Mouse (Mus musculus) liver, embryonic 15.5 days (tissue): ENCODE results near the gene Stx1b. TPM values are rescaled to one million over a fixed set of nuclear protein-coding genes. Genes with fewer than 3 reads are reported as not detected.

Experiments used
- ATAC-seq: fragments of 200-750 bp; cut with Nextera tagmentation; 2 replicates; pipeline ENCODE4 v1.8.0; 2017; ENCODE audit warnings: moderate number of reproducible peaks, mild to moderate bottlenecking, moderate library complexity; ENCODE audit not compliant: insufficient read depth
- H3K27ac ChIP-seq: fragments of 300-500 bp; sonication (generic); replicated peaks from 2 replicates; pipeline ENCODE4 v1.5.1; 2015; ENCODE audit warnings: mild to moderate bottlenecking, inconsistent platforms
- H3K27me3 ChIP-seq: fragments of 300-500 bp; sonication (generic); 2 replicates; pipeline ENCODE4 v1.6.1; 2015; ENCODE audit warnings: mild to moderate bottlenecking, inconsistent platforms
- H3K36me3 ChIP-seq: fragments of 300-500 bp; sonication (generic); replicated peaks from 2 replicates; pipeline ENCODE4 v1.6.1; 2015; ENCODE audit warnings: moderate library complexity, mild to moderate bottlenecking, inconsistent platforms
- H3K4me1 ChIP-seq: fragments of 300-500 bp; sonication (generic); replicated peaks from 2 replicates; pipeline ENCODE4 v1.6.1; 2015; ENCODE audit warnings: inconsistent platforms
- H3K4me2 ChIP-seq: fragments of 300-500 bp; sonication (generic); 2 replicates; pipeline ENCODE4 v1.6.1; 2015; ENCODE audit warnings: moderate library complexity, mild to moderate bottlenecking, inconsistent platforms
- H3K4me3 ChIP-seq: fragments of 300-500 bp; sonication (generic); replicated peaks from 2 replicates; pipeline ENCODE4 v1.5.1; 2015; ENCODE audit warnings: mild to moderate bottlenecking, inconsistent platforms
- H3K9ac ChIP-seq: fragments of 300-500 bp; sonication (generic); 2 replicates; pipeline ENCODE4 v1.6.1; 2015; ENCODE audit warnings: moderate library complexity, mild to moderate bottlenecking, inconsistent platforms
- H3K9me3 ChIP-seq: fragments of 300-500 bp; sonication (generic); replicated peaks from 2 replicates; pipeline ENCODE4 v1.6.1; 2016; ENCODE audit warnings: inconsistent platforms
- WGBS: fragments of 180-500 bp; shearing (Covaris S2); methylation state at CpG from one replicate; pipeline ENCODE4 v1.1.7; 2015; ENCODE audit warnings: mixed read lengths; ENCODE audit not compliant: insufficient replicate concordance; 5-methylcytosine and 5-hydroxymethylcytosine counted together
- polyA plus RNA-seq: library from polyadenylated mRNA; unstranded; fragments of >200 nt; fragmentation: Nextera tagmentation; extraction: Ambion mirVana; gene quantifications from 2 replicates; pipeline ENCODE4 v1.2.1, GENCODE M21; 2015

The Stx1b gene
- polyA plus RNA-seq, 1 experiment from 2014 or later = 0.43 TPM

DNA sequence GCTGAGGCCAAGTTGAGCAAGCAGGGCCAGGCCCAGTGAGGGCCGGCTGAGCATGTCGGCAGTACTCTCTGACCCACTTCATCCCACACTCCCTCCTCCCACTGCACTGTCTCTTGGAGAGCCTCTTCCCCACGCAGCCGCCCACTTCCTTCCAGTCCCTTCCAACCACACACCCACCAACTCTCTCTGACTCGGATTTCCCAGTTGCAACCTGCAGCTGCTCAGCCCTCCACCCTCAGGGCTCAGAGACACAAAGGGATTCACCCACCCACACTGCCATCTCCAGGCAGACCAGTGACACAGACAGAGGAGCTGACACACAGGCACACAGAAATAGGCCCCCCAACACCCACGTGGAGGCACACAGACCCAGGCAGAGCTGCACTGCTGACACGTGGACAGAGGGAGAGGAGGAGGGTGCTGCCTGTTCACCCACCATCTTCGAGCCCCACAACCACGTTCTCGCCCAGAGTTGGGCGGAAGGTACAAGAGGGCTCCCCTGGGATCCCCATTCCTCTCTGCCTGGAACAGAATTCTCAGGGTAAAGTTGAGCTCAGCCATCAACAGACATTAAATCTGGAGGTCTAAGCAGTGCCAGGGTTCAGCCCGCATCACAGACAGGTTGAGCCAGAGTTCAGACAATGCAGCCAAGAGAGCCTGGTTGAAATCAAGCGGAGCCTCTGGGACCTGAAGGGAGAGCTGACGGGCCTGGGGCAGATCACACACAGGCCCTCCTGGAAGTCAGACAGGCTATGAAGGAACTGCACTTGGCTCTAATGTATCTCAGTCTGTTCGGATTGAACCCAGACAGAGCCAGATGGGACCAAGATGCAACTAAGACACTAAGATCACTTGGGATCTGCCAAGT is 8.2 kb downstream of the Stx1b start:
- H3K9me3 ChIP-seq = no peaks in the 10 kb centered on the region
- no peak overlapping the region for H3K4me2 ChIP-seq
- no peak overlapping the region for H3K27ac ChIP-seq
- peak; percentile 43; the same call in 1 of the 2 replicates for ATAC-seq
- peaks cover 20% of the 10 kb centered on the region for H3K4me1 ChIP-seq
- 44% methylated on average over 15 of the region's 15 CpGs for whole genome bisulfite sequencing
- H3K36me3 ChIP-seq = no peaks in the 10 kb centered on the region
- no peak overlapping the region for H3K4me3 ChIP-seq
- H3K27me3 ChIP-seq = no peaks in the 10 kb centered on the region
- H3K9ac ChIP-seq = no peak overlapping the region

DNA sequence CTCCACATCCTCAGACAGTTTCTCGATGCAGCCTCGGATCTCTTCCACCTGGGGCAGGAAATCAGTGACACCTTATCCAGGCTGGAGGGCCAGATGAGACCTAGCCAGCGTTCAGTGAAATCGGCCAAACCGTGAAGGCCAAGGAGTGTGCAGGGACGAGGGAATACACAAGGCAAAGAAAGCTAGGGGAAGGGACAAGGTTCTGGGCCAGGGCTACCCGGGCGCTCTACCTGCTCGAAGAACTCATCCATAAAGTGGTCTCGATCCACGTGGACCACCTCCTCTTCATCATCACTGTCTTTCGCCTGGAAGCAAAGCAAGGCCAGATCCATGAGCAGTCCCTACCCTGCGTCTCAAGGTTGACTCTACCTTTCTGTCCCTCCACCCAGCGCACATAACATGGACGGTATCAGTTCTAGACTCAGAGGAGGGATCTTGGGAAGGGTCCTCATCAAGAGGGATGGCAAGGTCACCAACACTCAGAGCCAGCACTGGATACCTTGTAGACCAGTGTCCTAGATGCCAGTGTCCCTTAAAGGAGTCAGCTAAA is 9.2 kb downstream of the Stx1b start:
- Histone ChIP-seq H3K4me3 (no peak overlapping the region), H3K27ac (peak overlapping the region; percentile 71), H3K9me3 (no peaks in the 10 kb centered on the region), H3K9ac (no peak overlapping the region), H3K4me1 (peaks cover 25% of the 10 kb centered on the region), H3K27me3 (no peaks in the 10 kb centered on the region), H3K36me3 (no peaks in the 10 kb centered on the region), H3K4me2 (peak overlapping the region; percentile 16; the same call in 1 of the 2 replicates)
- 75% methylated on average over 15 of the region's 15 CpGs for WGBS
- no peak for ATAC-seq

DNA sequence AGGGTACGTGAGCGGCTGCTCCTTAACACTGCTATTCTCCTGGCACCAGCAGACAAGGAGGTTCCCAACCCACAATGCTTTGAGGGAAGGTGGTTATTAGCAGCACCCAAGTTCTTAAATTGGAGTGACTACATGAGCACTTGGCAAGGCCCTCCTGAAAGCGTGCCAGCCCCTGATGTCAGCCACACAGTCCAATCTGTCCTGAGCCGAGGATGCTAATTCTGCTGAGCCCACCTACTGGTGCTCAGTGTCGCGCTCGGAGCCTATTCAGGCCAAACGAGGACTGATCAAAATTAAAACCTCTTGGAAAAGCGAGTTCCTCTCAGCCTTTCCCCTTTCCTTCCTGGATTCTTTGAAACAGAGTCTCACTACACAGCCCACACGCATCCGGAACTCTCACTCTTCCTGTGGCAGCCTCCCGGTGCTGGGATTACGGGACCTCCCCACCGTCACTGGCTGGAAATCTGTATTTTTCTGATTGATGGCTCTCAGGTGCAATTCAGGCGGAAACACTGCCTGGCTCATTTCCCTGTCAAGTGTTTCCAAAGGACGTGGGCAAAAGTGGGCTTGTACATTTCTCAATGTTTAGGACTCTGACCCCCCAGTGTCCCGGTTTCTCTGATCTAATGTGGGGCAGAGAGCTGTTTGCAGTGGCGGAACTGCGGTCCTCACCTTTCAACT is 10.0 kb downstream of the Stx1b start:
- no peaks in the 10 kb centered on the region for H3K36me3 ChIP-seq
- H3K27ac ChIP-seq = peak overlapping the region; percentile 71
- H3K9me3 ChIP-seq = no peaks in the 10 kb centered on the region
- H3K27me3 ChIP-seq = no peaks in the 10 kb centered on the region
- H3K4me3 ChIP-seq = no peak overlapping the region
- H3K4me2 ChIP-seq = peak overlapping the region; percentile 16; the same call in 1 of the 2 replicates
- ATAC-seq = peak; percentile 26
- peaks cover 29% of the 10 kb centered on the region for H3K4me1 ChIP-seq
- no peak overlapping the region for H3K9ac ChIP-seq
- WGBS = 69% methylated on average over 19 of the region's 19 CpGs

GRCm38 (mm10) chr7:127813821-127814220 is 10.5 kb downstream of the Stx1b start:
- ATAC-seq = peak; percentile 48; the same call in 1 of the 2 replicates

GRCm38 (mm10) chr7:127812292-127812691 is 12.1 kb downstream of the Stx1b start:
- no peak overlapping the region for H3K4me3 ChIP-seq
- no peaks in the 10 kb centered on the region for H3K9me3 ChIP-seq
- no peak overlapping the region for H3K27ac ChIP-seq
- no peak for ATAC-seq
- 55% methylated on average over 3 of the region's 3 CpGs for WGBS
- no peaks in the 10 kb centered on the region for H3K36me3 ChIP-seq
- peaks cover 50% of the 10 kb centered on the region for H3K4me1 ChIP-seq
- H3K27me3 ChIP-seq = no peaks in the 10 kb centered on the region
- H3K4me2 ChIP-seq = no peak overlapping the region
- H3K9ac ChIP-seq = no peak overlapping the region

More at GRCm38 (mm10) chr7:127813821-127814220, 10.5 kb downstream of the Stx1b start:
- Histone ChIP-seq H3K4me3 (no peak overlapping the region), H3K9ac (no peak overlapping the region), H3K27me3 (no peaks in the 10 kb centered on the region), H3K9me3 (no peaks in the 10 kb centered on the region), H3K4me2 (0 out of 2 replicates have a peak overlapping the region, but pooled peaks have one; percentile 16), H3K36me3 (no peaks in the 10 kb centered on the region), H3K27ac (peak overlapping the region; percentile 71), H3K4me1 (peaks cover 35% of the 10 kb centered on the region)
- 57% methylated on average over 4 of the region's 4 CpGs for WGBS

DNA sequence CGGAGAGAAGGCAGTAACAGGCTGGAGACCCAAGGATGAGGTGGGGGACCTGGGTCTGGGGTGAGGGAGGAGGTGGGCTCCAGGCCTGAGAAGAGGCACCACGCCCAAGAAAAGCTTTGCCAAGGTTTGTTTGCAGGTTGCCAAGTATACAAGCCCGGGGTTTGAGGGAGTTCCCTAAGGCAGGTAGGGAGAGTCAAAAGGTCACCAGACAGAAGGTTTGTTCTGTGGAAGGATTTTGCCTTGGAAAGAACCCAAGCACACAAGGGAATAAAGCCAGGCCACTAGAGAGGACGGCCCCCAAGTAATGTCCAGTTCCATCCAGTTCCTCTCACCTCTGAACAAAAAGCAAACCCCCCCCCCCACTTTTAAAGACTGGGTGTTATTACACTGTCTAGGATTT is 13.1 kb downstream of the Stx1b start:
- no peaks in the 10 kb centered on the region for H3K27me3 ChIP-seq
- H3K27ac ChIP-seq = no peak overlapping the region
- H3K4me1 ChIP-seq = peaks cover 60% of the 10 kb centered on the region
- H3K4me3 ChIP-seq = no peak overlapping the region
- WGBS = 75% methylated on average over 4 of the region's 4 CpGs
- ATAC-seq = no peak
- H3K36me3 ChIP-seq = no peaks in the 10 kb centered on the region
- no peaks in the 10 kb centered on the region for H3K9me3 ChIP-seq
- no peak overlapping the region for H3K4me2 ChIP-seq
- no peak overlapping the region for H3K9ac ChIP-seq

GRCm38 (mm10) chr7:127810650-127811049 is 13.7 kb downstream of the Stx1b start:
- no peak overlapping the region for H3K4me2 ChIP-seq
- no peak for ATAC-seq
- no peaks in the 10 kb centered on the region for H3K27me3 ChIP-seq
- no peaks in the 10 kb centered on the region for H3K36me3 ChIP-seq
- H3K4me1 ChIP-seq = peaks cover 61% of the 10 kb centered on the region
- H3K27ac ChIP-seq = no peak overlapping the region
- no peak overlapping the region for H3K9ac ChIP-seq
- H3K4me3 ChIP-seq = no peak overlapping the region
- WGBS = 86% methylated on average over 10 of the region's 10 CpGs
- no peaks in the 10 kb centered on the region for H3K9me3 ChIP-seq

- no peak overlapping the region for H3K4me2 ChIP-seq
- H3K27me3 ChIP-seq = no peaks in the 10 kb centered on the region
- no peaks in the 10 kb centered on the region for H3K36me3 ChIP-seq
- 62% methylated on average over 1 of the region's 1 CpGs for WGBS
- no peak overlapping the region for H3K4me3 ChIP-seq
- H3K9ac ChIP-seq = no peak overlapping the region
- H3K4me1 ChIP-seq = peaks cover 61% of the 10 kb centered on the region
- ATAC-seq = no peak
- H3K27ac ChIP-seq = peak overlapping the region; percentile 70; the same call in 1 of the 2 replicates
- H3K9me3 ChIP-seq = no peaks in the 10 kb centered on the region
Observed at GRCm38 (mm10) chr7:127809846-127810245, 14.5 kb downstream of the Stx1b start.

DNA sequence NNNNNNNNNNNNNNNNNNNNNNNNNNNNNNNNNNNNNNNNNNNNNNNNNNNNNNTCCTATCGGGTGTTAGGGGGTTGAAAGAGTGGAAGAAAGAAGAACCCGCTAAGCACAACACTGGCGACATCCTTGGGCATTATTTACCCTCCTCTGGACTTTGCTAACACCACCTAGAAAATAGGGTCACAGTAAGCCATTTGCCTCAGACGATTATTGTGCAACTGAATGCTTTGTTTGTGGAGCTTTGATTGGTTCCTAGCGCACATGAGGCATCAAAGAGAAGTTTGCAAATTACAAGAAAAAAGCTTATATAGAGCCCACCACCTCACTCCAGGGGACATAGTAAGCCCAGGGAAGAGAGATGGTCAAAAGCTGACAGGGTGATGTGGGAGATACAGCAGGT is 15.5 kb downstream of the Stx1b start:
- Histone ChIP-seq H3K9ac (no peak overlapping the region), H3K4me1 (peaks cover 65% of the 10 kb centered on the region), H3K4me3 (no peak overlapping the region), H3K27ac (peak overlapping the region; percentile 70), H3K9me3 (no peaks in the 10 kb centered on the region), H3K4me2 (no peak overlapping the region), H3K27me3 (no peaks in the 10 kb centered on the region), H3K36me3 (no peaks in the 10 kb centered on the region)
- WGBS = 40% methylated on average over 5 of the region's 5 CpGs
- ATAC-seq = no peak

- H3K9ac ChIP-seq = no peak overlapping the region
Observed at GRCm38 (mm10) chr7:127802313-127802712, 22.0 kb downstream of the Stx1b start.

More at GRCm38 (mm10) chr7:127802313-127802712, 22.0 kb downstream of the Stx1b start:
- H3K27me3 ChIP-seq = no peaks in the 10 kb centered on the region
- H3K27ac ChIP-seq = no peak overlapping the region
- no peak for ATAC-seq
- peak overlapping the region; percentile 56; the same call in 1 of the 2 replicates for H3K4me2 ChIP-seq
- H3K4me1 ChIP-seq = peaks cover 69% of the 10 kb centered on the region
- H3K4me3 ChIP-seq = no peak overlapping the region
- H3K9me3 ChIP-seq = no peaks in the 10 kb centered on the region
- H3K36me3 ChIP-seq = peaks cover 33% of the 10 kb centered on the region
- 84% methylated on average over 17 of the region's 17 CpGs for WGBS
